Mouse (Mus musculus) liver, embryonic 13.5 days (tissue): ENCODE results near the gene Cd164. TPM values are rescaled to one million over a fixed set of nuclear protein-coding genes. Genes with fewer than 3 reads are reported as not detected.

Experiments used
- ATAC-seq: fragments of 200-750 bp; cut with Nextera tagmentation; 2 replicates; pipeline ENCODE4 v1.8.0; 2017; ENCODE audit warnings: low read depth, mild to moderate bottlenecking, moderate number of reproducible peaks, moderate library complexity
- DNase-seq: peaks from one replicate; pipeline ENCODE4 v3.0.0; 2022
- H3K27ac ChIP-seq: fragments of 300-500 bp; sonication (generic); 2 replicates; pipeline ENCODE4 v1.5.1; 2015; ENCODE audit warnings: moderate library complexity, mild to moderate bottlenecking, inconsistent platforms
- H3K27me3 ChIP-seq: fragments of 300-500 bp; sonication (generic); 2 replicates; pipeline ENCODE4 v1.6.1; 2015; ENCODE audit warnings: mild to moderate bottlenecking, inconsistent platforms
- H3K36me3 ChIP-seq: fragments of 300-500 bp; sonication (generic); 2 replicates; pipeline ENCODE4 v1.6.1; 2015; ENCODE audit warnings: mild to moderate bottlenecking, inconsistent platforms
- H3K4me1 ChIP-seq: fragments of 300-500 bp; sonication (generic); replicated peaks from 2 replicates; pipeline ENCODE4 v1.6.1; 2015; ENCODE audit warnings: inconsistent platforms
- H3K4me2 ChIP-seq: fragments of 300-500 bp; sonication (generic); 2 replicates; pipeline ENCODE4 v1.6.1; 2015; ENCODE audit warnings: inconsistent platforms, mild to moderate bottlenecking, moderate library complexity
- H3K4me3 ChIP-seq: fragments of 300-500 bp; sonication (generic); replicated peaks from 2 replicates; pipeline ENCODE4 v1.5.1; 2015; ENCODE audit warnings: mild to moderate bottlenecking, inconsistent platforms
- H3K9ac ChIP-seq: fragments of 300-500 bp; sonication (generic); 2 replicates; pipeline ENCODE4 v1.6.1; 2015; ENCODE audit warnings: mild to moderate bottlenecking, inconsistent platforms
- H3K9me3 ChIP-seq: fragments of 300-500 bp; sonication (generic); replicated peaks from 2 replicates; pipeline ENCODE4 v1.6.1; 2016; ENCODE audit warnings: inconsistent platforms
- WGBS: fragments of 180-500 bp; shearing (Covaris S2); methylation state at CpG from one replicate; pipeline ENCODE4 v1.1.7; 2015; ENCODE audit not compliant: insufficient replicate concordance; 5-methylcytosine and 5-hydroxymethylcytosine counted together
- polyA plus RNA-seq: library from polyadenylated mRNA; unstranded; fragments of >200 nt; fragmentation: Nextera tagmentation; extraction: Ambion mirVana; gene quantifications from 2 replicates; pipeline ENCODE4 v1.2.1, GENCODE M21; 2015

Gene Cd164
- polyA plus RNA-seq, 1 experiment from 2014 or later, result 61.1 TPM

DNA sequence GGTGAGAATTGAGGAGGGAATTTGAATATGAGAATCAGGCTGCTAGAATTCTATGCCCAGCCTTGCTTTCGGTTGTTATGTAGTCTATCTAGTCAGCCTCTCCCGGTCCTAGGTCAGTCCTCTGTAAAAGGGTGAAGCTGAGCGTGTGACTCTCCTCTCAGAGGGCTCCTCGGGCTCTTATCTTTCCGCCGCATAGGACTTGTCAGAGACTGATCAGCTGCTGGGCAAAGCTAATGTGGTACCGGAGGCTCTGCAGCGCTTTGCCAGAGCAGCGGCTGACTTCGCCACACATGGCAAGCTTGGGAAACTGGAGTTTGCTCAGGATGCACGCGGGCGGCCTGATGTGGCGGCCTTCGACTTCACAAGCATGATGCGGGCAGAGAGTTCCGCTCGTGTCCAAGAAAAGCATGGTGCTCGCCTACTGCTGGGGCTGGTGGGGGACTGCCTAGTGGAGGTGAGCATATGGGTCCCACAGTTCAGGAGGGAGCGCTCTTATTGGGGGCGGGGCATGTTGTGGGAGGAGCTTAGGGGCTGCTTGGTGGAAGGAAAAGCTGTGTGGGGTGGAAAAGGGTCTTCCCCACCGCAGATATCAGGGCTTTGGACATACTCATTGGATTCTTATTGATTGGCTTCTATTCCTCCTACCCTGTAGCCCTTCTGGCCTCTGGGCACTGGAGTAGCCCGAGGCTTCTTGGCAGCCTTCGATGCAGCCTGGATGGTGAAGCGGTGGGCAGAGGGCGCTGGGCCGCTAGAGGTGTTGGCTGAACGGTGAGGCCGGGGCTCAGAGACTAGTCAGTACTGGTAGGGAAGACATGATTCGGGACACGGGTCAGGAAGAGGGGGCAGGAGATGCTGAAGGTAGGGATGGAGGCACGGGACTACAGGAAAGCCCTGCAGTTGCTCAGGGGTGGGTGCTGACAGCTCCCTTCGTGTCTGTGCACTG lies 38.0 kb upstream of the Cd164 start:
- H3K4me3 ChIP-seq, result peak overlapping the region; percentile 13

GRCm38 (mm10) chr10:41482446-41482845 lies 36.8 kb upstream of the Cd164 start:
- no peak overlapping the region for H3K9ac ChIP-seq
- WGBS, result 75% methylated on average over 7 of the region's 7 CpGs
- no peak overlapping the region for H3K27ac ChIP-seq
- H3K4me2 ChIP-seq, result no peak overlapping the region
- peaks cover 35% of the 10 kb centered on the region for H3K4me1 ChIP-seq
- H3K27me3 ChIP-seq, result no peaks in the 10 kb centered on the region
- ATAC-seq (no peak), DNase-seq (no peak)
- peaks cover 34% of the 10 kb centered on the region for H3K36me3 ChIP-seq
- no peaks in the 10 kb centered on the region for H3K9me3 ChIP-seq
- no peak overlapping the region for H3K4me3 ChIP-seq

More for the DNA sequence above, 38.0 kb upstream of the Cd164 start:
- peak overlapping the region; percentile 13; the same call in 1 of the 2 replicates for H3K9ac ChIP-seq
- peaks cover 48% of the 10 kb centered on the region for H3K4me1 ChIP-seq
- peak overlapping the region; percentile 13; the same call in 1 of the 2 replicates for H3K27ac ChIP-seq
- 0 out of 2 replicates have a peak, but pooled peaks cover 5% of the 10 kb centered on the region for H3K27me3 ChIP-seq
- H3K36me3 ChIP-seq, result peaks cover 21% of the 10 kb centered on the region
- H3K4me2 ChIP-seq, result peak overlapping the region; percentile 49
- 45% methylated on average over 33 of the region's 33 CpGs for WGBS
- peak; percentile 71 for ATAC-seq
- DNase-seq, result peak; percentile 55
- no peaks in the 10 kb centered on the region for H3K9me3 ChIP-seq

- H3K9ac ChIP-seq, result no peak overlapping the region
- H3K27me3 ChIP-seq, result peaks cover 12% of the 10 kb centered on the region
- peaks cover 36% of the 10 kb centered on the region for H3K4me1 ChIP-seq
- ATAC-seq, result no peak
- WGBS, result 82% methylated on average over 16 of the region's 16 CpGs
- H3K9me3 ChIP-seq, result no peaks in the 10 kb centered on the region
- peaks cover 38% of the 10 kb centered on the region for H3K36me3 ChIP-seq
- H3K4me2 ChIP-seq, result no peak overlapping the region
- no peak overlapping the region for H3K4me3 ChIP-seq
- no peak overlapping the region for H3K27ac ChIP-seq
- DNase-seq, result no peak
Observed at GRCm38 (mm10) chr10:41485778-41486177, 33.4 kb upstream of the Cd164 start.

DNA sequence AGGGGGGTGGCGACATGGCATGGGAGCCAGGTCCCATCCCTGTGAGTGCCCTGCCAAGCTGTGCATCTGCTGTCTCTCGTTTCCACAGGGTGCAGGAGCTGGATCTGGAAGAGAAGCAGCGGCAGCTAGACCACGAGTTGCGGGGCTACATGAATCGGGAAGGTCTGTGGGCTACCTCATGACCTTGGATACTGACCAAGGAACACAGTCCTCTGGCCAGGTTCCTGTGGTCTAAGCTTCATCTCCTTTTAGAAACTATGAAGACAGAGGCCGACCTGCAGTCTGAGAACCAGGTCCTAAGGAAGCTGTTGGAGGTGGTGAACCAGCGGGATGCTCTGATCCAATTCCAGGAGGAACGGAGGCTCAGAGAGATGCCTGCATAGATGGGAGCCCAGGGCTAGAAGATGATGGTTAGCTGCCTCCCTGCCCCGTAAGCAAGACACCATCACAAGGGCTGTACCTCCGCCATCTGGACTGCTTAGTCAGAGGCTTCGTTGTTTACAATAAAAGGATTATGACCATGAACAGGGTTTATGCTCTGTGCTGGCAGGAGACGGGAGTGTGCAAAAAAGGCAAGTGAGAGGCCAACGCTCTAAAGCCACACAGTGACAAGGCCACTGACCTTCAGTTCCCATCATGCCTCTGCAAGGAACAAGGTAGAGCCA lies 32.6 kb upstream of the Cd164 start:
- ATAC-seq, result no peak
- Histone ChIP-seq H3K4me1 (peaks cover 28% of the 10 kb centered on the region), H3K9ac (no peak overlapping the region), H3K4me2 (no peak overlapping the region), H3K27ac (no peak overlapping the region), H3K27me3 (peaks cover 12% of the 10 kb centered on the region), H3K36me3 (peaks cover 38% of the 10 kb centered on the region), H3K9me3 (no peaks in the 10 kb centered on the region), H3K4me3 (no peak overlapping the region)
- DNase-seq, result no peak
- 72% methylated on average over 14 of the region's 14 CpGs for WGBS

GRCm38 (mm10) chr10:41488877-41489276 lies 30.3 kb upstream of the Cd164 start:
- WGBS, result 31% methylated on average over 7 of the region's 7 CpGs
- peak overlapping the region; percentile 100 for H3K4me2 ChIP-seq
- DNase-seq, result no peak
- no peaks in the 10 kb centered on the region for H3K9me3 ChIP-seq
- H3K27ac ChIP-seq, result no peak overlapping the region
- peak overlapping the region; percentile 68 for H3K9ac ChIP-seq
- H3K27me3 ChIP-seq, result peaks cover 15% of the 10 kb centered on the region
- peak overlapping the region; percentile 71 for H3K4me3 ChIP-seq
- peaks cover 37% of the 10 kb centered on the region for H3K36me3 ChIP-seq
- H3K4me1 ChIP-seq, result peaks cover 24% of the 10 kb centered on the region
- no peak for ATAC-seq

- H3K27me3 ChIP-seq, result peaks cover 15% of the 10 kb centered on the region
- H3K36me3 ChIP-seq, result peaks cover 32% of the 10 kb centered on the region
- ATAC-seq (0 out of 2 replicates have a peak, but pooled peaks have one; percentile 16), DNase-seq (no peak)
- H3K27ac ChIP-seq, result no peak overlapping the region
- H3K4me1 ChIP-seq, result peaks cover 24% of the 10 kb centered on the region
- H3K9me3 ChIP-seq, result no peaks in the 10 kb centered on the region
- H3K9ac ChIP-seq, result peak overlapping the region; percentile 68
- peak overlapping the region; percentile 71 for H3K4me3 ChIP-seq
- 56% methylated on average over 8 of the region's 8 CpGs for WGBS
- H3K4me2 ChIP-seq, result peak overlapping the region; percentile 100
Observed at GRCm38 (mm10) chr10:41489294-41489693, 29.9 kb upstream of the Cd164 start.

DNA sequence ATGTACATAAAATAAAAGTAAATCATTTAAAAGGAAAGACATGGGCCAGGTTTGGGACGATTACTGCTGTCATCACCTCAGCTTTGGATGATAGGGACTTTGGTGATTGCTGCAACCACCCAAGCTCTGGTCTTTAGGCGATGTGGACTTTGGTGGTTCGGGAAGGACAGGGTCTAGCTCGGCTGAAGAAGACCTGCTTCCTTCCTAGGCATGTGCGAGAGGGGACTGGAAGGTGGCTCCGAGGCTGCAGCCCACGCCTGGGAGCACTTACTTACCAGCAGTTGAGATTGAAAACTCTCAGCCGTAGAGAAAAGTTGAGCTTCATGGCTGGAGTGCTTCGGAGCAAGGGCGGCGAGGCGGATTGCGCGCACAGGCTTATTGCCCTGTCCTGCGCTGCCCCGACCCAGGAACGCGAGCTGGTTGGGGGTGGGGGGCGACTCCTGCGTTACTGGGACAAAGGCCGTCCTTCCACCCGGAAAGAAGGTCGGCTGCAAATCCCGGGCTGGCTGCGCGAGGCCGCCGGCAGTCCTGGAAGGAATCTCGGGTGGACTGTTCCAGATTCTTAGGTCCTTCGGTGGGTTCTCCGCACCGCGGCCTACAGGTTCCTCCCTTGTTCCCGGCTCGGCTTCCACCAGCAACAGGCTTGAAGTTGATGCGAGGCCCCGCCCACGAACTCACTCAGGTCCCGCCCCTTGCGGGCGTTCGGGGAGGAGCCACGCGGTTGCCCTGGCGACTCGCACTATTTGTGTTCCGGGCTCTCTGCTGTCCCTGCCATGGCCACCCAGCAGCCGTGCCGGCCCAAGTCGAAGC lies 29.3 kb upstream of the Cd164 start, which contains the start of the genes Smpd2 and Ppil6:
TSS of gene Smpd2 (minus strand) at position 662 of the 810 bp plus-strand sequence.
TSS of gene Ppil6 (plus strand) at position 732 of the 810 bp plus-strand sequence.
- ATAC-seq (peak; percentile 91), DNase-seq (peak; percentile 95)
- Histone ChIP-seq H3K9me3 (no peaks in the 10 kb centered on the region), H3K27me3 (peaks cover 15% of the 10 kb centered on the region), H3K27ac (peak within 1 kb of the TSS; percentile 43), H3K4me3 (peak within 1 kb of the TSS; percentile 71), H3K4me1 (peaks cover 24% of the 10 kb centered on the region), H3K36me3 (peaks cover 27% of the 10 kb centered on the region), H3K9ac (peak within 1 kb of the TSS; percentile 73), H3K4me2 (peak within 1 kb of the TSS; percentile 100)
- 2% methylated on average over 50 of the region's 50 CpGs for WGBS

GRCm38 (mm10) chr10:41490518-41490873 lies 28.7 kb upstream of the Cd164 start:
- H3K9me3 ChIP-seq, result no peaks in the 10 kb centered on the region
- ATAC-seq (no peak; the same call in 1 of the 2 replicates), DNase-seq (no peak)
- peaks cover 22% of the 10 kb centered on the region for H3K36me3 ChIP-seq
- under 1% methylated on average over 29 of the region's 29 CpGs for WGBS
- peak overlapping the region; percentile 73 for H3K9ac ChIP-seq
- peak overlapping the region; percentile 100 for H3K4me2 ChIP-seq
- H3K4me3 ChIP-seq, result peak overlapping the region; percentile 71
- peaks cover 24% of the 10 kb centered on the region for H3K4me1 ChIP-seq
- H3K27me3 ChIP-seq, result peaks cover 15% of the 10 kb centered on the region
- H3K27ac ChIP-seq, result no peak overlapping the region

DNA sequence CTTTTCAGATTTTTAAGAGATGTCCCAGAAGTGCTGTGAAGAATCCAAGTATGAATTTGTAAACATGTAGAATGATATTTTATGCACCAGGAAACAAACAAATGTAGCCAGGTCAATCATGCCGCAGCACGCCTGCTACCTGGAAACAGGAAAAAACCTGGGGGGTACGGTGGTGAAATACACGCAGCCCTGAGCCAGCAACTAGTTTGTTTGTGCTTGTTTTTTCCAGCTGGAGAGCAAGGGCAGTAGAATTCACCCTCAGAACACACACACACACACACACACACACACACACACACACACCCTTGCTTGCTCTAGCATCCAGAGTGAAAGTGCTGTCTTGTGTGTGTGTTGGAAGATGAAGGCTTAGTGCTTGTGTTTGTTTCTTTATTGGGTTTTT lies 28.1 kb upstream of the Cd164 start:
- H3K4me3 ChIP-seq, result no peak overlapping the region
- H3K9ac ChIP-seq, result no peak overlapping the region
- peaks cover 15% of the 10 kb centered on the region for H3K27me3 ChIP-seq
- no peaks in the 10 kb centered on the region for H3K9me3 ChIP-seq
- ATAC-seq (no peak), DNase-seq (no peak)
- 39% methylated on average over 4 of the region's 4 CpGs for WGBS
- peaks cover 17% of the 10 kb centered on the region for H3K36me3 ChIP-seq
- H3K27ac ChIP-seq, result no peak overlapping the region
- H3K4me2 ChIP-seq, result peak overlapping the region; percentile 100
- peaks cover 24% of the 10 kb centered on the region for H3K4me1 ChIP-seq

DNA sequence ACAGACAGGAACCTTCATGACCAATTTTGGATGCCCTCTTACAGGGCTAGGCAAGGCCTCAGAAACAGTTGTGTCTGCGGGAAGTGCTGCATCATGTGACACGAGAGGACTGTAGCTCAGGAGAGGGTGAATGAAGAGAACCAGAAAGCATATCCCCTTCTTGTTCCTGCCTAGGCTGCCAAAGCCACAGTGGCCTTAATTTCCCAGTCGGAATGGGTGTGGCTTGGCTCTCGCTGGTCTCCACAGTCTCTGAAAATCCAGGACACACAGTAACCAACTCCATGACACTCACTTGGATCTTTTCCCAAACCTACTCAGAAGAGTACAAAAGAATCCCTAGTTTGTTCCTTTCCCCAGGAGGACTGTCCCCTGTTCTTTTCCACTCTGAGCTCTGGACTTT lies 18.3 kb upstream of the Cd164 start:
- Histone ChIP-seq H3K9me3 (no peaks in the 10 kb centered on the region), H3K27me3 (no peaks in the 10 kb centered on the region), H3K9ac (no peak overlapping the region), H3K4me3 (no peak overlapping the region), H3K36me3 (no peaks in the 10 kb centered on the region), H3K4me1 (no peaks in the 10 kb centered on the region), H3K4me2 (no peak overlapping the region), H3K27ac (no peak overlapping the region)
- DNase-seq, result no peak
- no peak for ATAC-seq
- 60% methylated on average over 4 of the region's 4 CpGs for WGBS
